Comparison of ENCODE assay signal across 25 mouse cellular contexts in the genomic region with DNA sequence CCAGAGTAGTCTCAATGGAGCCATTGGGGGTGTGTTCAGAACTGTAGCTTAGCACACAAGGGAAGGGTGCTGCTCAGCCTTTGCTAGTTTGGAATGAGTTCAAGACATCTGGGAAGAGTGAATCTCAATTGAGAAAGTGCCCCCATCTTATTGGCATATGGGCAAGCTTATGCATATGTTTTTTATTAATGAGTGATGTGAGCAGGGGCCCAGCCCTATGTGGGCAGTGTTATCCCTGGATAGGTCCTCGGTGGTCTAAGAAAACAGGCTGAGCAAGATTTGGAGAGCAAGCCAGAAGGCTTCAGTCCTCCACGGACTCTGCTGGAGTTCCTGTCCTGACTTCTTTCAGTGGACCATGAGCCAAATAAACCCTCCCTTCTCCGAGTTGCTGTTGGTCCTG. TPM values are rescaled to one million over a fixed set of nuclear protein-coding genes. Genes with fewer than 3 reads are reported as not detected.
DNase-seq lines count a peak whose midpoint lies in the region; ATAC-seq lines count a peak whose summit lies in the region.
"Had no signal": no experiment of that assay in that cellular context is flagged by ENCODE, and none has a peak within 500 bp of the region (broad histone marks: within the 10 kb centered on the region; RNA-seq: fewer than 3 reads in every experiment).

No protein-coding gene starts in this region.

- no peak overlapping the region for H3K9ac ChIP-seq in embryonic facial prominence, embryonic 13.5 days
- no peak overlapping the region for H3K9ac ChIP-seq in embryonic facial prominence, embryonic 15.5 days
- H3K9ac ChIP-seq: embryonic facial prominence, embryonic 12.5 days; forebrain, embryonic 12.5 days had no signal

- WGBS in embryonic facial prominence, embryonic 13.5 days: 36% methylated on average over 3 of the region's 3 CpGs
- 64% methylated on average over 3 of the region's 3 CpGs for WGBS in embryonic facial prominence, embryonic 10.5 days
- 33% methylated on average over 3 of the region's 3 CpGs for WGBS in embryonic facial prominence, embryonic 15.5 days
- 77% methylated on average over 3 of the region's 3 CpGs for WGBS in heart, embryonic 10.5 days

- no peak for ATAC-seq in embryonic facial prominence, embryonic 13.5 days (ENCODE audit: insufficient number of reproducible peaks, insufficient read depth, low FRiP score, low TSS enrichment, low read depth)
- ATAC-seq in embryonic facial prominence, embryonic 15.5 days (ENCODE audit: insufficient number of reproducible peaks, low FRiP score, low TSS enrichment, low read depth): peak; percentile 61
- ATAC-seq: activated CD4-positive, CD25-positive, alpha-beta regulatory T cell, adult 4 months; forebrain, embryonic 14.5 days; forebrain, embryonic 16.5 days; Patski had no signal

- peak overlapping the region; percentile 58; the same call in 1 of the 2 replicates for H3K27ac ChIP-seq in embryonic facial prominence, embryonic 13.5 days
- H3K27ac ChIP-seq in embryonic facial prominence, embryonic 10.5 days (replicated peaks): no peak overlapping the region
- peak overlapping the region; percentile 65 for H3K27ac ChIP-seq in embryonic facial prominence, embryonic 15.5 days (replicated peaks)
- H3K27ac ChIP-seq in heart, embryonic 10.5 days: no peak overlapping the region
- H3K27ac ChIP-seq: embryonic facial prominence, embryonic 12.5 days; forebrain, embryonic 10.5 days; forebrain, embryonic 12.5 days had no signal

- peaks cover 23% of the 10 kb centered on the region for H3K4me1 ChIP-seq in embryonic facial prominence, embryonic 13.5 days
- no peaks in the 10 kb centered on the region for H3K4me1 ChIP-seq in embryonic facial prominence, embryonic 10.5 days
- peaks cover 18% of the 10 kb centered on the region for H3K4me1 ChIP-seq in embryonic facial prominence, embryonic 15.5 days
- H3K4me1 ChIP-seq in heart, embryonic 10.5 days: no peaks in the 10 kb centered on the region
- H3K4me1 ChIP-seq: embryonic facial prominence, embryonic 12.5 days; forebrain, embryonic 10.5 days; forebrain, embryonic 12.5 days had no signal

- no peaks in the 10 kb centered on the region for H3K9me3 ChIP-seq in embryonic facial prominence, embryonic 13.5 days
- no peaks in the 10 kb centered on the region for H3K9me3 ChIP-seq in embryonic facial prominence, embryonic 10.5 days
- no peaks in the 10 kb centered on the region for H3K9me3 ChIP-seq in embryonic facial prominence, embryonic 15.5 days (replicated peaks)
- no peaks in the 10 kb centered on the region for H3K9me3 ChIP-seq in heart, embryonic 10.5 days
- H3K9me3 ChIP-seq: embryonic facial prominence, embryonic 12.5 days; forebrain, embryonic 10.5 days; forebrain, embryonic 12.5 days had no signal

- H3K4me2 ChIP-seq in embryonic facial prominence, embryonic 13.5 days: no peak overlapping the region; the same call in 1 of the 2 replicates
- H3K4me2 ChIP-seq in embryonic facial prominence, embryonic 15.5 days (replicated peaks): no peak overlapping the region
- H3K4me2 ChIP-seq: embryonic facial prominence, embryonic 12.5 days; forebrain, embryonic 12.5 days had no signal

- no peak for DNase-seq in embryonic facial prominence, embryonic 10.5 days (ENCODE audit: low spot score)
- DNase-seq in 3T3-L1 (ENCODE audit: low read depth, low spot score): peak; percentile 11
- peak; percentile 15 for DNase-seq in adipocyte (ENCODE audit: low spot score)
- DNase-seq in thymus, postnatal 36 days: no peak
- DNase-seq in embryo, embryonic 10.5 days (ENCODE audit: low spot score): no peak
- no peak for DNase-seq in heart, embryonic 10.5 days (ENCODE audit: low spot score)
- DNase-seq: adrenal gland, adult 2 months; adrenal gland, postnatal 10 days; adrenal gland, postnatal 25 days; cerebellum, adult 11 months; cerebellum, adult 18-20 months; cerebellum, adult 8-10 months; cerebellum, adult 9-11 months; cerebellum, postnatal 25 days; embryo, embryonic 11 days had no signal

- no peak overlapping the region for H3K4me3 ChIP-seq in embryonic facial prominence, embryonic 13.5 days
- no peak overlapping the region for H3K4me3 ChIP-seq in embryonic facial prominence, embryonic 10.5 days
- no peak overlapping the region for H3K4me3 ChIP-seq in embryonic facial prominence, embryonic 15.5 days (replicated peaks)
- no peak overlapping the region for H3K4me3 ChIP-seq in heart, embryonic 10.5 days
- H3K4me3 ChIP-seq: embryonic facial prominence, embryonic 12.5 days; erythroblast, embryonic 14.5 days; forebrain, embryonic 10.5 days; forebrain, embryonic 12.5 days had no signal

- no peaks in the 10 kb centered on the region for H3K27me3 ChIP-seq in embryonic facial prominence, embryonic 13.5 days
- no peaks in the 10 kb centered on the region for H3K27me3 ChIP-seq in embryonic facial prominence, embryonic 10.5 days (replicated peaks; ENCODE audit: low read depth, poor library complexity, severe bottlenecking)
- H3K27me3 ChIP-seq in embryonic facial prominence, embryonic 15.5 days: no peaks in the 10 kb centered on the region
- H3K27me3 ChIP-seq in heart, embryonic 10.5 days (ENCODE audit: insufficient read depth, poor library complexity, severe bottlenecking): no peaks in the 10 kb centered on the region
- H3K27me3 ChIP-seq: embryonic facial prominence, embryonic 12.5 days; forebrain, embryonic 12.5 days; Patski had no signal

- H3K36me3 ChIP-seq in embryonic facial prominence, embryonic 13.5 days: 0 out of 2 replicates have a peak, but pooled peaks cover 7% of the 10 kb centered on the region
- no peaks in the 10 kb centered on the region; the same call in 1 of the 2 replicates for H3K36me3 ChIP-seq in embryonic facial prominence, embryonic 10.5 days (replicated peaks)
- no peaks in the 10 kb centered on the region for H3K36me3 ChIP-seq in embryonic facial prominence, embryonic 15.5 days
- no peaks in the 10 kb centered on the region for H3K36me3 ChIP-seq in heart, embryonic 10.5 days
- H3K36me3 ChIP-seq: embryonic facial prominence, embryonic 12.5 days; forebrain, embryonic 10.5 days; forebrain, embryonic 12.5 days had no signal

RNA-seq across cellular contexts. Expression of a gene that starts 56.6 kb away (rescaled TPM):
- 18.1 and 19.2 TPM in 2 replicates for polyA plus RNA-seq in embryonic facial prominence, embryonic 13.5 days (2015; fragmentation: Nextera tagmentation; extraction: Ambion mirVana)
- polyA plus RNA-seq in embryonic facial prominence, embryonic 10.5 days (2016; fragmentation: Nextera tagmentation; extraction: Ambion mirVana): 10.7 and 12.1 TPM in 2 replicates
- 14.2 and 15.1 TPM in 2 replicates for polyA plus RNA-seq in embryonic facial prominence, embryonic 15.5 days (2015; fragmentation: Nextera tagmentation; extraction: Ambion mirVana)
- 6.7 and 7.9 TPM in 2 replicates for polyA plus RNA-seq in heart, embryonic 10.5 days (2016; fragmentation: Nextera tagmentation; extraction: Ambion mirVana)

Comparison
In these comparisons a context has a peak if more than half of its experiments do, and no peak if none do; other contexts are left out.
1. H3K27ac ChIP-seq: peak in embryonic facial prominence, embryonic 13.5 days (single experiment) and embryonic facial prominence, embryonic 15.5 days (single experiment); none in embryonic facial prominence, embryonic 10.5 days (single experiment) and heart, embryonic 10.5 days (single experiment).
2. DNase-seq: peak in 3T3-L1 (single experiment) and adipocyte (single experiment); none in embryonic facial prominence, embryonic 10.5 days (single experiment), thymus, postnatal 36 days (0 of 2), embryo, embryonic 10.5 days (single experiment) and heart, embryonic 10.5 days (single experiment).